Mouse (Mus musculus) kidney, adult 2 months (tissue): Measurements from ENCODE around the gene Anxa2.

Source experiments
- CTCF ChIP-seq: fragments of 200-500 bp; conservative IDR thresholded peaks from 2 replicates; pipeline ENCODE4 v1.5.1; 2011; ENCODE audit warnings: low read depth, mild to moderate bottlenecking, control low read depth, low read length, moderate library complexity, mixed read lengths; ENCODE audit not compliant: insufficient read depth, insufficient read length
- POLR2A ChIP-seq: fragments of 200-500 bp; IDR thresholded peaks from one replicate; pipeline ENCODE4 v1.6.1; 2011; ENCODE audit warnings: low read depth, low read length, control low read depth

- TF ChIP-seq CTCF, result no peak
- no peak for TF ChIP-seq POLR2A
Observed at GRCm38 (mm10) chr9:69431863-69432555, 21.4 kb upstream of the Anxa2 start.
